Mouse (Mus musculus): ENCODE results near the gene Spn. TPM values are rescaled to one million over a fixed set of nuclear protein-coding genes. Genes with fewer than 3 reads are reported as not detected.

Gene Spn
- total RNA-seq, 2 experiments from 2014 or later = 0.16 to 0.86 TPM

Other genes starting within 250 kb of the Spn start
- gene Tmem219, start 214.9 kb downstream of the Spn start, total RNA-seq (2021) = 10 to 100 TPM; 16.2 to 17.3 TPM
- 1 to 10 TPM; 3.7 to 5.0 TPM for gene Kctd13, start 208.9 kb downstream of the Spn start, total RNA-seq (2021)
- under 1 TPM in 1 of 2 experiments, not detected in 1; 0.35 TPM for gene Asphd1, start 188.2 kb downstream of the Spn start, total RNA-seq (2021)
- 10 to 100 TPM in 1 of 2 experiments, 1 to 10 TPM in 1; 5.9 to 10.5 TPM for gene Sez6l2, start 187.3 kb downstream of the Spn start, total RNA-seq (2021)
- 10 to 100 TPM; 38.3 to 39.9 TPM for gene Cdipt, start 161.9 kb downstream of the Spn start, total RNA-seq (2021)
- gene Cdiptos, start 161.7 kb downstream of the Spn start, total RNA-seq (2021) = under 1 TPM; 0.42 to 0.45 TPM
- 10 to 100 TPM; 23.3 to 28.3 TPM for gene Mvp, start 123.2 kb downstream of the Spn start, total RNA-seq (2021)
- 1 to 10 TPM in 1 of 2 experiments, not detected in 1; 1.5 TPM for gene Pagr1b, start 121.3 kb downstream of the Spn start, total RNA-seq (2021)
- gene Pagr1a, start 120.5 kb downstream of the Spn start, total RNA-seq (2021) = 1 to 10 TPM; 2.5 to 8.2 TPM
- 10 to 100 TPM; 17.5 to 23.1 TPM for gene Gm42742, start 116.7 kb downstream of the Spn start, total RNA-seq (2021)
- gene Prrt2, start 116.6 kb downstream of the Spn start, total RNA-seq (2021) = 1 to 10 TPM; 1.9 to 4.6 TPM
- gene Maz, start 110.8 kb downstream of the Spn start, total RNA-seq (2021) = 10 to 100 TPM; 75.6 to 92.8 TPM
- 10 to 100 TPM; 10.8 to 12.5 TPM for gene Kif22, start 95.4 kb downstream of the Spn start, total RNA-seq (2021)
- not detected for gene Zg16, start 50.5 kb downstream of the Spn start, total RNA-seq (2021)
- 1 to 10 TPM in 1 of 2 experiments, under 1 TPM in 1; 0.59 to 2.1 TPM for gene AI467606, start 46.5 kb downstream of the Spn start, total RNA-seq (2021)
- gene Qprt, start 15.6 kb downstream of the Spn start, total RNA-seq (2021) = 1 to 10 TPM; 1.9 to 2.3 TPM
- gene Cd2bp2, start 58.2 kb upstream of the Spn start, total RNA-seq (2021) = 10 to 100 TPM; 36.7 to 41.1 TPM
- 10 to 100 TPM; 38.6 to 45.1 TPM for gene Tbc1d10b, start 70.6 kb upstream of the Spn start, total RNA-seq (2021)
- gene Mylpf, start 71.1 kb upstream of the Spn start, total RNA-seq (2021) = over 10,000 TPM; 46,059 to 51,168 TPM
- gene Zfp553, start 95.2 kb upstream of the Spn start, total RNA-seq (2021) = 1 to 10 TPM; 5.5 to 7.3 TPM
- 1 to 10 TPM; 6.9 to 7.5 TPM for gene Sept1, start 95.3 kb upstream of the Spn start, total RNA-seq (2021)
- gene Zfp771, start 106.5 kb upstream of the Spn start, total RNA-seq (2021) = 10 to 100 TPM; 18.6 to 20.9 TPM
- gene Dctpp1, start 122.9 kb upstream of the Spn start, total RNA-seq (2021) = 10 to 100 TPM; 33.9 to 38.6 TPM
- 10 to 100 TPM; 19.5 to 20.5 TPM for gene Sephs2, start 136.2 kb upstream of the Spn start, total RNA-seq (2021)
- 1 to 10 TPM in 1 of 2 experiments, under 1 TPM in 1; 0.75 to 1.5 TPM for gene Itgal, start 158.4 kb upstream of the Spn start, total RNA-seq (2021)
- 10 to 100 TPM; 23.0 to 28.7 TPM for gene Zfp768, start 207.8 kb upstream of the Spn start, total RNA-seq (2021)
- 1 to 10 TPM; 3.6 to 5.1 TPM for gene Zfp747, start 238.2 kb upstream of the Spn start, total RNA-seq (2021)
- gene 9130019O22Rik, start 249.3 kb upstream of the Spn start, total RNA-seq (2021) = 1 to 10 TPM; 1.7 to 2.7 TPM

All from gastrocnemius, postnatal 10 days (tissue).